Mouse (Mus musculus) ES-Bruce4 (cell line): ENCODE results near the gene 1700020D05Rik.

Source experiments
- CTCF ChIP-seq: IDR thresholded peaks from one replicate; pipeline ENCODE4 v1.8.1; 2011; ENCODE audit warnings: low read depth, low read length
- POLR2A ChIP-seq: IDR thresholded peaks from one replicate; pipeline ENCODE4 v1.8.1; 2011; ENCODE audit warnings: low read length; ENCODE audit not compliant: insufficient read depth

DNA sequence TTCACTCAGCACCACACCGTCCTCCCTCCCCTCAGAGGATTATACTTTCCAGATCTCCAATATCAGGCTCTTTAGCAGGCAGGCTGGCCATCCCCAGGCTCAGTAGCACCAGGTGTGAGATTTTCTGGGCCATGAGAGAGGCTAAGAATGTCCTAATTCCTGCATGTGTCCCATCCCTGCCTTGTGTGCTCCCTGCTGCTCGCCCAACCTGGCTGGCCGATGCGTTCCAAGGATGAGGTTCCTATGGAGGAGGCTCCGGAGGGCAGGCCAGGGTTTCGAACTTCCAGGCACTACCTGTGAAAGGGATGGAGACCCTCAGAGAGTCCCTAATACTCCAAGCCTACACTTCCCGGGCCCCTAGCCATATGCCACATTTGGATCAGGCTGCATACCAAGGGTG, 17.8 kb downstream of the 1700020D05Rik start:
- no peak for TF ChIP-seq CTCF
- no peak for TF ChIP-seq POLR2A
